Mouse (Mus musculus) adrenal gland, postnatal 14 days (tissue): ENCODE results near the gene Pdlim1. TPM values are rescaled to one million over a fixed set of nuclear protein-coding genes. Genes with fewer than 3 reads are reported as not detected.
A peak's percentile ranks its signal among the peaks of the same experiment; 100 is the strongest.

Experiments used
- DNase-seq: peaks from one replicate; pipeline ENCODE4 v3.0.0; 2021; ENCODE audit warnings: mixed read lengths
- long read RNA-seq, 2 experiments: library from polyadenylated mRNA; stranded (forward); transcript quantifications; one replicate each; pipeline ENCODE4 v2.0.0; 2021
- total RNA-seq: library from RNA; stranded (reverse); gene quantifications from 2 replicates; pipeline ENCODE4 v1.2.3, GENCODE M21; 2021

Pdlim1 gene
- total RNA-seq, result 48.1 and 49.2 TPM in 2 replicates
- long read RNA-seq, experiment 1, transcript Pdlim1-201 (7 exons, 2,571 nt), result major isoform, 22 of 29 reads
- long read RNA-seq, experiment 1, partial matches to known transcripts, result 1 of 29 reads
- long read RNA-seq, experiment 1, other reads (novel, unspliced or antisense), result 6 of 29 reads
- long read RNA-seq, experiment 2, transcript Pdlim1-201 (7 exons, 2,571 nt), result major isoform, 12 of 19 reads
- long read RNA-seq, experiment 2, partial matches to known transcripts, result 0 of 19 reads
- long read RNA-seq, experiment 2, other reads (novel, unspliced or antisense), result 6 of 19 reads

DNA sequence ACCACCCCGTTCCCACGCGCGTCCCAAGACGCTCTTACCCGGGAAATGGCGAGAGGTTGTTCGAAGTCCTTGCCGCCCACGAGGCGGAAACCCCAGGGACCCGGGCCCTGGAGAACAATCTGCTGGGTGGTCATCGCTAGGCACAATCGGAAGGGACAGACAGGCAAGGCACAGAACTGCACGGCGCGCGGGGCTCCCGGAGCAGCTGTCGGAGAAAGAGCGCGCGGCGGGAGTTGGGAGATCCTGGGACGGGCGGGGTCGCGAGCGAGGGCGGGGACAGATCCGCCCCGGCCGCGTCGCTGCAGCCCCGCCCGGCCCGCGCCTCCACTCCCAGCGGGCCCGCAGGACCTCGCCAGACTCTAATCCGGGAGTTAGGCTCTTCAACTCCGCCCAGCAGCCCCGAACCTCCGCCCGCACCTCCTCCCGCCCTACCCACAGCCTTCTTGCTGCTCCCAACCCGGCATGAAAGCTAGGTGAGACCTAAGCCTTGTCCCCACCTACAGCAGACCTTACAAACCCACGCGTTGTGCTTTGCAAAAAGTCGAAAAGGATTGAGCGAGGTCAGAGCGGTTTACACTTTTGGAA, at the start of gene Pdlim1:
Gene Pdlim1 (minus strand): TSS at position 535 of the 585 bp plus-strand sequence.
- DNase-seq, result peak; percentile 85

GRCm38 (mm10) chr19:40319199-40319598, 47.6 kb upstream of the Pdlim1 start:
- DNase-seq, result no peak

DNA sequence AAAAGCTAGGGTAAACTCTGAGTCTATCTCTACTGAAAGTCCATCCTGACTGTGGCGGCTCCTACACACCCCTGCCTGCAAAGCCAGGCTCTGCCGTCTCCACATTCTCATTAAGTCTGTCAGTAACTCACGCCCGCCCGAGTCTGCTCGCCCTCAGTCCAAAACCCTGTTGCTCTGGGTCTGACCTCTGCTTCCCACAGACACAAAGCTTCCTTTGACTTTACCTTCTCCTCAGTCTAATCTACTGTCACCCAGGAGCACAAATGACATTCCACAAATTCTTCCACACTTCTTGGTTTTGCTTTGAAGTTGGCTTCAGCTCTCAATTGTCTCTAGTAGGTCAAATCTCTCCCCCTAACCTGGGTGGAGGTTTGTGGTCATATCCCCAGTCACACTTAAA, 46.9 kb upstream of the Pdlim1 start:
- DNase-seq, result no peak

DNA sequence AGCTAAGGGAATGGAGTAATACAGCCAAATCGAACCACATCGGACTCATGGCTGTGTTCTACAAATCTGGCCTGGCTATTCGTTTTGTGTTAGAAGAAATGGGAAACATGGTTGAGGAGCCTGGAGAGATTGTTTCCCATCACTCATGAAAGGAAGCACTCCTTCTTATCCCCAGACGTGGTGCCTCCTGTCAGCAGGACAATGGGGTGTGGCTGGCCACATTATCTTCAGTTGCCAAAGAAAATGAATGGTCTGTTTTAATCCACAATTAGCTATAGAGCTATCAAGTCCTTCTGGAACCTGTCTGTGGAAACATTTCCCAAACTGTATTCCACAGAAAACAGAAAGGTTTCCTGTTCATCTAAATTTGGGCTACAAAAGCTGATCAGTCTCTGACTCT, 45.4 kb upstream of the Pdlim1 start:
- no peak for DNase-seq

- DNase-seq, result no peak
Observed at GRCm38 (mm10) chr19:40314252-40314651, 42.6 kb upstream of the Pdlim1 start.

DNA sequence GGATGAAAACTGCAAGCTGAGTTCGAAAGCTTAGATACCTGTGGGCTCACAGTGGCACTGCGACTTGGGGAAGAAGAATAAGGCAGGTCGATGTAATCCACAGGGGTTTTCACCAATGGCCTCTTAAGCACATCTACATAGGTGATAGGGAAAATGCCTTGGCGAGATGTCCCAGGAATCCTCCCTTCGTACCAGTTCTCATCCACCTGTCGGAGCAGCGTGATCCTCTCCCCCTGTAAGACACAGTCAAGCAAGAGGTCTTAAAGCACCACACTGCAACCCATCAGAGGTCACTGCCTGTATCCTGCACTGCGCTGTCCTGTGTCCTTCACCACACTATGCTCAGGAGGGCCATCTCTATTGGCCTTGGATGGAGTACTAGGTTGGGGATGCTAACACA, 40.0 kb upstream of the Pdlim1 start:
- no peak for DNase-seq

GRCm38 (mm10) chr19:40310410-40311130, 38.9 kb upstream of the Pdlim1 start:
- no peak for DNase-seq

- DNase-seq, result no peak
Observed at GRCm38 (mm10) chr19:40309911-40310310, 38.3 kb upstream of the Pdlim1 start.

GRCm38 (mm10) chr19:40307550-40307949, 35.9 kb upstream of the Pdlim1 start:
- DNase-seq, result no peak

DNA sequence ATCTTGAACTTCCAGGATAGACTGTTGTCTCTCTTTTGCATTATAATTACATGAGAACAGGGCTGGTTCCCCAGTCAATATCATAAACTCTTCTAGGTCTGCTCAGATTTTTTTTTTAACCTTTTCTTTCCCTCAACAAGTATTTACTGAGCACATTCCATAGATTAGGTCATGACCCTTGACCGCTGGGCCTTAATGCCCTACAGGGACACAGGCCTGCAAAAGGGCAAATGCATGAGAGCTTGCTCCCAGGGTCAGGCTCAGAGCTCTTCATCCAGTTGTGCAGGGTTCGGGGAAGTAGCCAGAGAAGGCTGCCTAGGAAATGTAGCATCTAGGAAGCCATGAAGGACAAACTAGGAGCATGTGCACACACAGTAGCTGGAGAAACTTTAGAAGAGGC, 35.0 kb upstream of the Pdlim1 start:
- DNase-seq, result no peak

- DNase-seq, result no peak
Observed at GRCm38 (mm10) chr19:40305456-40305855, 33.8 kb upstream of the Pdlim1 start.

GRCm38 (mm10) chr19:40302916-40303315, 31.3 kb upstream of the Pdlim1 start:
- no peak for DNase-seq

DNA sequence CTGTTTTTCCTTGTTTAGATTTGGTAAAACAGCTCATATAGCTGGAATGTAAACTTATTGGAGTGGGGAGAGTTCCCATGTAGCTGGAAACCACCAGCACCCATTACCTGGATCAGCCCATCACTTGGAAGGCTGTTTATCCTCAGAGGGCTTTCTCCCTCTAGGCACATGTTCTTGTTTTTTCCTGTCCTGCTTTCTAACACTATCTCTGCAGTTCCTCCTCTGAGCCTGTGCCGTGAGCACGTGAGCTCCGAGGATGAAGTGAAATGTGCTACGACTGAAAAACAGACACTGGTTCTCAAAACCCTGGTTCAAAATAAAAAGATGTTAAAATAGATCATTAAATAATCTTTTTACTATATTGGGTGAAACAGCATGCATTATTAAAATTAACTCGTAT, 30.8 kb upstream of the Pdlim1 start:
- no peak for DNase-seq

GRCm38 (mm10) chr19:40299983-40300759, 28.5 kb upstream of the Pdlim1 start:
- no peak for DNase-seq

GRCm38 (mm10) chr19:40299182-40299581, 27.5 kb upstream of the Pdlim1 start:
- DNase-seq, result no peak

DNA sequence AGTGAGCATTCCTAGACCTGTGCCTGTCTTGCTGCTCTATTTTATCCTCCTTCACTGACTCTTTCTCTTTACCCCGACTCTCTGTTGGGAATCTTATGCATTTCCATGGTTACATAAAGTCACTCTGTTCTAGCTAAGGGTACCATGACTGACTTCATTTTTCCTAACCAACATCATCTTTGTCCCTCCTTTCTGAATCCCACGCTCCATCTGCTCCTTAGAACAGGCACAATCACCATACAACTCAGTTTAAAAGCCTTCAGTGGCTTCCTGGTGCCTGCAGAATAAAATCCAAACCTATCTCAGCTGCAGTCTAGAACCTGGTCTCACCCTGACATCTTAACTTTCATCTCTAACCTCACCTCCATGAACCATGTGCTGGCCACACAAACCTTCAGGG, 26.9 kb upstream of the Pdlim1 start:
- DNase-seq, result no peak

DNA sequence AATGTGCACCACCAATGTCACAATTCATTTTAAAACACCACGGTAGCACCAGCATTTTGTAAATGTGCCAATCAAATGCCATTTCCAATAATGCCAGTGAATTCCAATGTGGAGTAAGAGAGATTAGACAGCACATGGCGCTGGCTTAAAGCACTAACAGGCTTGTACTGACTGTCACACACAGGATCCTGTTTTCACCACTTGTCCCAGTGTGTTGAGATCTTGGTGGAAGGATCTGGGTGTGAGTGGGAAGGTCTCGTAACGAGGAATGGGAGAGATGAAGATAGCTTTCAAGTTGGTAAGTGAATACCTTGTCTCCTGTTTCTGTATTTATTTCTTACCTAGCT, 26.1 kb upstream of the Pdlim1 start:
- no peak for DNase-seq

GRCm38 (mm10) chr19:40297078-40297797, 25.6 kb upstream of the Pdlim1 start:
- DNase-seq, result no peak

DNA sequence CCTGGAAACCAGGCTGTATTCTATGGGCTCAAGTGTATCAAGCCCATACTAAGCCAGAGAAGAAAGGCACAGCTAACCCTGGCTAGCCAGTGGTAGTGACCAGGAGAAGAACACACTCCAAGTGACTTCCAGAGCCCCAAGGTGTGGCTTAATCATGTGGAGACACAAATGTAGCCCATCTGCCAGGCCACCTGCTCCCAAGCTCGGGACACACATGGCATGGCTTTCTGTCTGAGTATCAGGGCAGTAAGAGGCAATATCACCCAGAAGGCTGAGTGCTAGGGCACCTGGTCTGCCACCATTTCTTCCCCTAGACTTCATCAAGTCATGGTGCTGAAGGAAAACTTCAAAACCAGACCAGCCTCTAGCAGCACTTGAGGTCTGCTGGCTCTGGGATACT, 22.6 kb upstream of the Pdlim1 start:
- DNase-seq, result no peak

DNA sequence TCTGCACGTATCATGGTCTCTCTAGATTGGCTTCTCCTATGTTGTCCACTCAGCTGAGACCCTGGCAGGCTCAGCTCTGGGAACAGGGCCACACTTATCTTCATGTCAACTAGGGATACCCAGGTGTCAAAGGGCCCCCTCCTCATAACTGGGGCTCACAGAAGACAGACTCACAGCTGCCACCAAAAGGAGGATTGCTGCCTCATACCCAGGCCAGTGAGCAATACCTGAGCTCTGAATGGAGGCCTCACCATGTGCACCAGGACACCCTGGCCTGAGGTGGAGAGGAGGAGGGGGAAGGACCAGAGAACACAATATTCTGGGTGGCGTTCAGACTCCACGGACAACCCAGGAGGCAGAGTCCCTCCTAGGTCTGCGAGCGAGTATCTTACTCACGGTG, 22.1 kb upstream of the Pdlim1 start:
- DNase-seq, result no peak

DNA sequence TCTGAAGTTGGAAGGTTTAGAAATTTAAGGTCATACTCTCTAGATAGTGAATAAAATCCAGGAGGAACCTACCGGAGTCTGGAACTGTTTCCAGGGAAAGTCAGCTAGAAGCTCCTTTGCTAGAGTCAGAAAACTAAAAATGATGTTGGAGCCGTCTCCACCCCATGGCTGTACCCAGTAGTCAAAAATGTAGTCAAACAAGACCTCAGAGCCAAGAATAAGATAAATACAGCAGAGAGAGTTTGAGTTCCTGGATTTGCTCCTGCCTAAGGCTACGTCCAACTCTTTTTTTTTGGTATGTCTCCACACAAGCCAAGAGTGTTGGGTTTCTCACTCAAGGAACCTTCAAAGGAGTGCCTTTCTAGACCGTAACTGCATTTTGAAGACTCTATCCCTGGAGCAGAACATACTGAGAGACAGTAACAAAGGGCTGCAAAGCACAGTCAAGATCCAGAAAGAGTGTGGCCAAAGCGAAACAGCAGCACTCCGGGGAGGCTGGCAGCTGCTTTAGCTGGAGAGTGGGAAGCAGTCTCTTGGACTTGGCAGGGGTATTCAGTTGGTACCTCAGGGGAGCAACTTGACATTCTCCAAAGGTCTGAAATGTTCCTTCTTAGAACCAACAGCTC, 18.6 kb upstream of the Pdlim1 start:
- no peak for DNase-seq

DNA sequence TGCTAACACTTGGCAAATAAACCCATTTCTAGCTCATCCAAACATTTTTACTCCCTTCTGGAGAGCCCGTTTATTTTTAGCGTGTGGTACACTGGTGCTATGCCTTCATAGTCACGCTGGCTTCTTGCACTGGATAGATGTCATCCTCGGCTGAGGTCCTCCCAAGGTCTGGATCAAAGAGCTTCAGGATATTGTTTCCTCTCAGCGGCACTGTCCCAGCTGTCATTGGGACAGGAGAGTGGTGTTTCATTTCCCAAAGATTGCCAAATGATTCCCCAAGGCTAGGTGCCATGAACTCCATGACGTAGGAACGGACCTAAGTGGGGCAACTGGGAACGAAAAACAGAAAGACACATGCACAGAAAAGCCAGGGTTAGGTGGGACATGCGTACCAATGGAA, 16.8 kb upstream of the Pdlim1 start:
- no peak for DNase-seq
